Mouse (Mus musculus): ENCODE measurements around the gene 9930022D16Rik.
A peak's percentile ranks its signal among the peaks of the same experiment; 100 is the strongest.

9930022D16Rik gene

DNA sequence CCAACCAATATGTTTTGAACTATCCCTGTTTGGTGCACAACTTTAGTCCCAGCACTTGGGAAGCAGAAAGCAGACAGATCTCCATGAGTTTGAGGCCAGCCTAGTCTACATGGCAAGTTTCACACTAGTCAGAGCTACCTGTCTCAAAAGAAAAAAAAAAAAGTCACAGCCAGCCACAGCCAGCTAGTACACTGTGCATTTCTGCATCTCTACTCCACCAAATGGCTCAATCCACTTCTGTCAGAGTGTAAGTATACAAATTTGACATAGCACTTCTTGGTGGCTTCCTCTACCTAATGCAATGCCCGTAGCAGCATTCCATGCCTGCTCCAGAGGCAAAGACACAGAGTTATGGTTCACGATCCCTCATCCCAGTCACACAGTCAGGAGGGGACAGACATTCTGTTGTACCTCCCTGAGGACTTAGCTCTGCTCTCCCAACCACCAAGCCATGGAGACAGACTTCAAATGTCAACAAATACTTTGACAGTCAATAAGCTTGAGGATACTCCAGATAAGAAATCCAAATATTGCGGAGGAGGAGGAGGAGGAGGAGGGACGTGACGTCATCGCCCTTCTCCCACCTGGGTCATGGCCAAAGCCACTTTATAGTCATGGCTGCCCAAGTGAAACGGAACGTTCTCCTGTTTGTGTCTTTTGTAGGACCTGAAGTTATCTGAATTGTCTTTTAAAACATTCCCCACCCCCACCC, 3.1 kb downstream of the 9930022D16Rik start:
- DNase-seq (ENCODE audit: extremely low read depth, low read depth) = no peak

DNA sequence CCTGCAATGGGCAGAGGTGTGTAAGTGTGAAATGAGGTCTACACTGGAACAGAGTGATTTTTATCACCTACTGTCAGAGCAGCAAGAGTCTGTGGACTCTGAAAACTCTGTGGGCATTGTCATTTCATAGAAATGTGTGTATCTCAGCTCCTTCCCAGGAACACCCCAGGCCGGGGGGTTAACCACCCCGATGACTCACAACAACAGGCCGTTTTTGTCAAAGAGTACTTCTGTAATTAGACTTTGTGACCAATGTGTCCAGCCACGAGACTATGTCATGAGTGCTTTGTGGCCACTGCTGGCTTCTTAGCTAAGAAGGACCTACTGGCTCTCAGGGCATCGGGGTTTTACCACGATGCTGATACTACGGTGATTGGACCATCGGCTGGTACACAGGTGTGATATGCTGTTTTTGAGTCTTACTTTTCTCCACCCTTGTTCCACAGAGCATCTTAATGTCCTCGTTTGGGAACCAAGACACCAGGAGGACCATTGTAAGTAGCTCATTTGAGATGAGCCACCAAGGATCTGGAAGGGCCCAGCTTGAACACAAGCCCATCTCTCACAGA, 3.8 kb downstream of the 9930022D16Rik start:
- no peak for DNase-seq (ENCODE audit: extremely low read depth, low read depth)

DNA sequence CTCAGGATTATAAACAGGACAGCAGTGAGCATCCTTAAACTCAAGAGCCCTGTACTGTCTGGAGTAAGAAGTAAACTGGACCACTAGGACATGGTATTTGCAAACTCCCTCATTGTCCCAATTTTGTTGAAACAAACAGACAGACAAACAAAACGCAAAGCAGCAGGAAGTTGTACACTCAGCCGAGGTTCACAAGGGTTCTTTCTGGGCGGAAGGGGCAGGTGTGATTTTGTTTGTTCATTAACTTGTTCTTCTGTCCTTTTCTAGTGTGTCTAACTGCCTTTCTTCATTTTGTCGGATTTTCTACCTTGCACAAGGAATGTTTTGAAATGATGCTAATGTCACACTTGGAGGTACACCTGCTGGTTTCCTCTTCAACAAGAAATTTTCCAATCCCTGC, 5.7 kb downstream of the 9930022D16Rik start:
- DNase-seq (ENCODE audit: extremely low read depth, low read depth) = no peak

- DNase-seq (ENCODE audit: extremely low read depth, low read depth) = peak; percentile 64
These were observed 6.3 kb downstream of the 9930022D16Rik start for GRCm38 (mm10) chr11:109419961-109420566.

DNA sequence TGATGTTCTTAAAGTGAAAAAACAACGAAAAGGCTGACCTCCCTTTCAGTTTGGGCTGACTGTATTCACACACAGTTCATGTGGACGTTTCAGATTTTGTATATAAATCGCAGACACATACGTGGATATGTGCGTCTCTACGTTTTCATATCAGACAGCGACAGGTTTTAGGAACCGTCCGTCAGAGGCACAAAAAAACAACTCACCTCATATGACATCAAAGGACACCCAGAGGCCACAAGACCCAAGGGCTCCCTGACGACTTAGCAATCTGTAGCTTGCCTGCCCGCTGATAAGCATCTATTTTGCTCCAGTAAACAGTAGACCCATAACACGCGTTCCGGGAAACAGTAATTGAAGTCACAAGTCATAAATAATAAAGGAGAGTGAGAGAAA, 6.8 kb downstream of the 9930022D16Rik start:
- no peak for DNase-seq (ENCODE audit: extremely low read depth, low read depth)

DNA sequence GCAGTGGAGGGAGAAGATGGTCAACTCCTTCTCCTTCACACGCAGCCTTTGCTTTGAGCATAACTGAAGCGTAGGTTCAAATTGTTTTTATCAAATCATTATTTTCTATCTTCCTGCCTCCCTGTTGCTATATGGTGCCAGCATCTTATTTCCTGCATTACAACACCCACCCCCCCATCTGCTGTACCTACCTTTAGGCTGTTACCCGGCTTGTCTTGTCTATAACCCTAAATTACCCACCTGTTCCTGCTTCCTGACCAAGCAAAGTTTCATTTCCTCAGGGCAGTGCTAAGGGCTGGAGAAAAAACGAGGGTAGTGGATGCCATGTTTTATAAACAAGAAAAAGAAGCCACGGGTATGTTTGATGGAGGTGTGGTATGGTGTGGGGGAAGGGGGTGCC, 7.5 kb downstream of the 9930022D16Rik start:
- no peak for DNase-seq (ENCODE audit: extremely low read depth, low read depth)

DNA sequence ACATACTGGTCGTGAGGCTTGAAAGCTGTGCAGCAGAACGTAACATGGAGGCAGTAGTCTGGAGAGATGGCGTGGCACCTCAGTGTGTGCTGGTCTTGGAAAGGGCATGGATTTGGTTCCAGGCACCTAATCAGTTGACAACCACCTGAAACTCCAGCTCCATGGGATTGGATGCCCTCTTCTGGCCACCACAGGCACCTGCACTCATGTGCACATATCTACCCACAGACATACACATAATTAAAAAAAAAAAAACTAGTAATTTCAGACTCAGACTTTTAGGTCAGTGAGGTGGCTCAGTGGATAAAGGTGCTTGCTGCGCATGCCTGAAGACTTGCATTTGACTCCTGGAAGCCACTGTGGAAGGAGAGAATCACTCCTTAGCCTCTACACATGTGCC, 8.5 kb downstream of the 9930022D16Rik start:
- DNase-seq (ENCODE audit: extremely low read depth, low read depth) = no peak

DNA sequence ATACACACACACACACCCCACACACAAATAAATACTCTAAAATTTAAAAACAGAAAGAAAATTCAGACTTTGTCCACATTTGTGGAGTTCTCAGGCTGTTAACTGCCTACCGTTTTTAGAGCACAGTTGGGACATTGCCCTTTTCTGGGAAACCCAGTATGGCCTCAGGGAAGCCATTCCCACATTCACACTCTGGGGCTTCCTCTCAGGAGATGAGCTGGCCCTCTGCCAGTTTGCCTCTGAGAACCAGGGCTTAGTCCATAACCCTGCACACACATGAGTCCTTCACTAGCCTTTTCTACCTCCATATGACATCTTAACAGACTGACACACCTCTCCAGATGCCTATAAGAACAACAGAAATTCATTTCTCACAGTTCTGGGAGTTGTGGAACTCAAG, 9.6 kb downstream of the 9930022D16Rik start:
- no peak for DNase-seq (ENCODE audit: extremely low read depth, low read depth)

GRCm38 (mm10) chr11:109425392-109426271, 11.9 kb downstream of the 9930022D16Rik start, which contains the start of gene Amz2:
TSS of gene Amz2 (plus strand) at chr11:109425946.
- DNase-seq (ENCODE audit: extremely low read depth, low read depth) = peak; percentile 92

DNA sequence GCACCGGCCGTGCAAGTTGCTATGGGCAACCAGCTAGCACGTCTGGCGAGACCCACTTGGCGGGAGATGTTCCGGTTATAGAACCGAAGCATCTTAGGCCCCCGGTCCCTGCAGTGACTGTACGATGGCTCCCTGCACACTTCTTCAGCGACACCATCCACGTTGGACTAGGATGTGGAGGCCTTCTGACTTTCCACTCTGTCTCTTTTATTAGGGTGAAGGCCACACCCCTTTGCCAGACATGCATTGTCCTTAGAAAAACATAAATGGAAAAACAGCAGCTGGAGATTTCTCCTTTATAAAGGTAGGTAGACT, 12.5 kb downstream of the 9930022D16Rik start:
- no peak for DNase-seq (ENCODE audit: extremely low read depth, low read depth)

- DNase-seq (ENCODE audit: extremely low read depth, low read depth) = no peak
These were observed 13.6 kb downstream of the 9930022D16Rik start for GRCm38 (mm10) chr11:109427353-109427752.

DNA sequence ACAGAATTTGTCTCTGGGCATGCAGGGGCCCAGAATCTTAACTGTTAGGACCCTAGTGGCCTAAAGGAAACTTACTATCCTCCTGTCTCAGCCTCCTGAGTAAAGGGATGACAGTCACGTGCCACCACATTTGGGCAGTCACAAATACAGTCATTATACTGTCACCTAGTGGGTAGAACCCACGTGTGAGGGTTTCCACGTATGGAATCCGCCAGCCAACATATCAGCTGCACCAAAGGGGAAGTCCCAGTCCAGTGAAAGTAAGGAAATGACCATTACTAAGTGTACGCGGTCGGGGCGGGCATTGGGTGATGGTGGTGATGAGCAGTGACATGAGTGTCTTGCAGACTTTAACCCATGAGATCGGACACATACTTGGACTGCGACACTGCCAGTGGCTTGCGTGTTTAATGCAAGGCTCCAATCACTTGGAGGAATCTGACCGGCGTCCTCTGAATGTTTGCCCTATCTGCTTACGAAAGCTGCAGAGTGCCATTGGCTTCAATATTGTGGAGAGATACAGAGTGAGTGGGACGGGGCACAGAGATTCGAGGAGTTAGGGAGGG, 20.6 kb downstream of the 9930022D16Rik start:
- no peak for DNase-seq (ENCODE audit: extremely low read depth, low read depth)

GRCm38 (mm10) chr11:109436889-109437288, 23.2 kb downstream of the 9930022D16Rik start:
- no peak for DNase-seq (ENCODE audit: extremely low read depth, low read depth)

DNA sequence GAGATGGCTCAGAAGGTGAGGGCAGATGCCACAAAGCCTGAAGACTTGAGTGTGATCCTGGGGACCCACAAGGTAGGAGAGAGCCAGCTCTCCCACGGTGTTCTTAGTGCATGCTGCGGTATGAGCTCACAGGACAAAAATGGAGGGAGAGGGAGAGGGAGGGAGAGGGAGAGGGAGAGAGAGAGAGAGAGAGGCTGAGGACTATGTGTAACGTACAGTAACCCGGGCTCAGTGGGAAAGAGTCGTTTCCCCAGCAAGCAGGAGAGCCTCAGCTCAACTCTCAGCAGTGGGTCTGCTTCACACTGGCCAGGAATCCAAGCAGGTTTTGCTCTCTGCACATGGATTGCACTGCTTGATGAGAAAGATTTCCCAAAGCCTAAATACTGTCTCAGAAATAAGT, 25.5 kb downstream of the 9930022D16Rik start:
- no peak for DNase-seq (ENCODE audit: extremely low read depth, low read depth)

DNA sequence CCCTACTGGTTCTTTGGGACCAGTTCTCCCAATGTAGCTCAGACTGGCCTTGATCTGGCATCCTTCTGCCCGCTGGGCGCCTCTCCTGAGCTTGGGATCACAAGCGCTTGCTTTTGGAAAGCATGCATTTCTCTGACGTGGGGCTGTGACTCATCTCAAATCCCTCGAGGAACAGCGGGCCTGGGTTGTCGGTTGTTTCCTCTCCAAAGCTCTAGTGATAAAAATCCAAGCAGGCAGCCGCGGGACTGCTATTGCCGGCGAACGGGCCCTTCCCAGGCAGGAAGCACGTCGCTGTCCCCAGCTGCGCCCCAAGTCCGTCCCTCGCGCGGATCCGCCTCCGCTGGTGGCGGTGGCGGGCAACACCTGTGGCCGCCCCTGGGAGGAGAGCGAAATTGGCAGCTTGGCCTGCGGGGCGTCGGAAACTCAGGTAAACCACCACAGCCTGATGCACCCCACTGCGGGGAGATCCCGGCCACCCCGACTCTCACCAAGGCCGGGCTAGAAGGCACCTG, 26.2 kb downstream of the 9930022D16Rik start:
- DNase-seq (ENCODE audit: extremely low read depth, low read depth) = peak; percentile 66

DNA sequence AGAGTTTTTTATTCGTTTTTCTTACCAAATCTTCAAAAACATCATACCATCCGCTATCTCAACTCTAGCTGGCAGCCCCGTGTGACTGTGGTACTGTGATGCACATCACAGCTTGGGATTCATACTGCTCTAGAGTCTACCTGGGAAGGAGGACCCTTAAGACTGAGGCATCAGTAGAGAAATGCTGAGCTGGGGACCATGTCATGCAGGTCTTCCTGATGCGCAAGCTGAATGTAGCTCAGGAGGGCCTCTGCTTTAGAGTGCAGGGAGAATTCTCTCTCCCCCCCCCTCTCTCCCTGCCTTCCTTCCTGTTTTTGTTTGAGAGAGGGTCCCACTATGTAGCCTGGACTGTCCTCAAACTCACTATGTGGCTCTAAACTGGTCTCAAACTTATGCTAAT, 26.9 kb downstream of the 9930022D16Rik start:
- DNase-seq (ENCODE audit: extremely low read depth, low read depth) = no peak

GRCm38 (mm10) chr11:109441119-109441518, 27.4 kb downstream of the 9930022D16Rik start:
- DNase-seq (ENCODE audit: extremely low read depth, low read depth) = peak; percentile 53

GRCm38 (mm10) chr11:109442166-109442730, 28.5 kb downstream of the 9930022D16Rik start:
- no peak for DNase-seq (ENCODE audit: extremely low read depth, low read depth)

GRCm38 (mm10) chr11:109443468-109444263, 29.9 kb downstream of the 9930022D16Rik start:
- DNase-seq (ENCODE audit: extremely low read depth, low read depth) = no peak

GRCm38 (mm10) chr11:109444600-109444999, 30.9 kb downstream of the 9930022D16Rik start:
- DNase-seq (ENCODE audit: extremely low read depth, low read depth) = no peak
